Mouse (Mus musculus): ENCODE measurements around the gene Morf4l2. TPM values are rescaled to one million over a fixed set of nuclear protein-coding genes. Genes with fewer than 3 reads are reported as not detected.
"Not testable (repeated sequence)": the region's sequence is repeated elsewhere in the genome, so short reads cannot be mapped to it uniquely, and the experiment has no call there.

The Morf4l2 gene
- total RNA-seq (2015), result 95.1 and 96.8 TPM in 2 replicates
- 258 and 278 TPM in 2 replicates for total RNA-seq (2017)

DNA sequence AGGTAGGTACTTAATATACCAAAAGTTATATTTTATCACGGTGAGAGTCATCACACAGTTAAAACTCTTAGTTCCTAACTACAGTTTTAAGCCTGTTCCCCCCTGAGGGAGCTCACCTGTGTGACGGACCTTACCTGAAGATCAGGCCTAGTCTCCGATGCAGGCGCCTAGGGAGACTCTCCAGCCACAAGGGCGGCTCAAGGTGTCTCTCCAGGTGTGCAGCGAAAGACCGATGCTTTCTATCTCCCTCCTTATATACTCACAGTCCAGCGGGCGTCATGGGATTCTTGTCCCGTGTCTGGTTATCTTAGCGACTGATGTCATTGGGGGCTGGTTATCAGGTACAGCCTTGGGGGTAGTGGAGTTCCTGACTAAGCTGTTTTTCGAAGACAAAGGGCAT lies at the start of gene Morf4l2:
Gene Morf4l2, minus strand, starts transcription at position 232 of the 400 bp plus-strand sequence.
- no peak for ATAC-seq (ENCODE audit: poor library complexity, severe bottlenecking)

DNA sequence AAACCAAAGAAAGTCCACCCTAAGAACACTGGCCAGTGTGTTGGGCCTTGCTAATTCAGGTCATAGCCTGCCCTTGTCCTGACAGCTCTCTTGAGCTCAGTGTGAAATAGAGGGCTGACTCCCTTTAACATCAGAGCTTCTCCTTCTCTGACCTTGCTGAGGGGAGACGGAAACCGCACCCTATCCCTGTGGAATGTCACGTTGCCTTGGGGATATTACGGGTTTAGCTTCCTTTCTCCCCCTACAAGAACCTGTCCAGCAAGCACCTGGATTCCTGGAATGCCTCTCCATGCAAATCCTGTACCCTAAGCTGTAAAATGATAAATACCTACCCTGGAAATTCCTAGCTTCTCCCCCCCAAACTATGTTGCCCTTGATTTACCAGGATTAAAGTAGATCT lies 46.0 kb upstream of the Morf4l2 start:
- no peak for ATAC-seq (ENCODE audit: poor library complexity, severe bottlenecking)

- no peak for ATAC-seq (ENCODE audit: poor library complexity, severe bottlenecking)
Observed at GRCm38 (mm10) chrX:136780041-136780440, 36.6 kb upstream of the Morf4l2 start, which contains the start of gene Glra4. TSS of gene Glra4 (minus strand) at chrX:136780141.

DNA sequence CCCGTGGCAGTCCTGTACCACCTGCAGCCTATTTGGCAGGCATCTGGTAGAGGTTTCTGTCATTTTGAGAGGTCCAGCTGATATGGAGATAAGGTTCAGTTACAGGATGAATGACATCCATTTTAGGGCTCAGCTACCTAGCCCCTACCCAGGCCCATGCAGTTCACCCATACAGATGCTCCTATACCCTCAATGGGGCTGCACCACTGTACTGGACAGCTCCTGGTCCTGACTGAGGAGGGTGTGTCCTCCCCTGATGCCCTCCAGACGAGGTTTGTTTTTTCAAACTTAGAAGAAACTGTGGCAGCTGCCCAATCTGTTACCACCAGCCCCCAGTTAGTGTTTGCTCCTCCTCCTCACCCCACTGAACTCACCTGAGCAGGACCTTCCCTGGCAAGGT lies 35.8 kb upstream of the Morf4l2 start:
- ATAC-seq (ENCODE audit: poor library complexity, severe bottlenecking), result no peak

- no peak for ATAC-seq (ENCODE audit: poor library complexity, severe bottlenecking)
Observed at GRCm38 (mm10) chrX:136778046-136778445, 34.6 kb upstream of the Morf4l2 start.

DNA sequence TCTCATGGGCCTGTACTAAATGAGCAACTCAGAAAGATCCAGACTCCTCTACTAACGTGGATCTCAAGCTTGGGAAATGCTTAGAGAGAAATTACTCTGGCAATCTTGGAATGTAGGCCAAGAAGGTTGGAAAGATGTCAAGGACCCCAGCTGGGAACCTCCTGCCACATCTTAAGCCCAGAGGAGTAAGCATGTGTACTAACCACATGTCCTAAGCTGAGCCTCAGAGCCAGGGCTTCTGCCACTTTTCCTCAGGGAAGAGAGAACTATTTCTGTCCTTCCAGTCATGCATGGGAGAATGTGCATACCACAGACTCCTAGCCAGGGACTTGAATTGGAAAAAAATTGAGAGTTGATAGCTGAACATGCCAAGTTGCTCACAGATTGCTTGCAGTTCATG lies 29.5 kb upstream of the Morf4l2 start:
- no peak for ATAC-seq (ENCODE audit: poor library complexity, severe bottlenecking)

DNA sequence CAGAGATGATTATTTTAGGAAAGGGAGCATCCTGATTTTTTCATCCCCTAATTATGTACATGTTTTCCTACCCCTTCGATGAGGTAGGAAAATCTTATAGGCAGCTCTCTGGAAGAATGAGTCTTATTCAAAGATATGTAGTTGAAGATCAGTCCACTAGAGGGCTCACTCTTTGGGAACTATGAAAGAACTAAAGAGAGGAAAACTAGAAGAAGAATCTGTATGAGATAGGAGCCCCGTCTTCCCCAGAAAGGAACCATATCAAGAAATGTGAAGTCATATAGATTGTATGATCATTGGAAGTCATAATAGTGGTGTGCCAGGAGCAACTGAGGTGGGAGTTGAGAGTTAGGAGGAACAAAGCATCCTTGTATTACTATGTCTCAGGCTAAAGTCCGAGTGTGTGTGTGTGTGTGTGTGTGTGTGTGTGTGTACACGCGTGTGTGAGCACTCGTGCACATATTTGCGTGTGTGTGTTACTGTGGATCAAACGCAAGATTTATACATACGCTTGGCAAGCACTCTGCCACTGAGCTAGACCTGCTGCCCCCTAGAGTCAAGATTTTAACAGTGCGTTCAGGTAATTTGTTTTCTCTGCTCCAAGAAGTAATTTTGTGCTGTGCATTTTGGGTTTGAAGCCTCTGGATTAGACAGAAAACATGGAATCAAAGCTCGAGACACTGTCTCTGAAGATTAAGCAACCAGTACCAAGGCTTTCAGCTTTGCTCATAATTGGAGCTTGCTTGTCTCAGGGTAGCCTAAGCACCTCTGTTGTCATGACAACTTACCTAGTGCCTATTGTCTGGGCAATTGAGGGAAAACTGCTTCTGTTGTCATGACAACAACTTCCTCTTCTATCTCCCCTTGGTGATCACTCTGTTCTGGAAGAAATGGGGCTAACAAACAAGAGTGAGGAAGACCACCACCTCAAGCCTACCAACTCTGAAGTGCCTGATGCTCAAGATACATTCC lies 17.9 kb upstream of the Morf4l2 start:
- ATAC-seq (ENCODE audit: poor library complexity, severe bottlenecking), result peak; percentile 60

DNA sequence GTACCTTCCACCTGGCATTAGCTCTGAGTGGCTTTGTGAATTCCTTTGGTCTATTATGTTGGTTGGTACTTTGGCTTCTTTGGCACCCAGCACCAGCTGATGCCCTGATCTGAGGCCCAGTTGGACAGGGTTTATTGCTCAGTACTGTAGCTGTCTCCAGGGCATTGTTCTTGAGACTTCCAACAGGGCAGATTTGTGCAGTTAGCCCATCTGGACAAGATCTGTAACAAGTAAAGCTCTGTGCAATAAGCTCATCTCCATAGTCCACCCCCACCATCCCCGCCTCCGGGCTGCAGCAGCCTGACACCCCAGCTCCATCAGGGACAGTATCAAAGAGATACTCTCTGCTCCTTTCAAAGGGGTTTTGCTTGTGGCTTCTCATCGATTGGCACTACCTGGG lies 12.0 kb upstream of the Morf4l2 start:
- ATAC-seq (ENCODE audit: poor library complexity, severe bottlenecking), result no peak

DNA sequence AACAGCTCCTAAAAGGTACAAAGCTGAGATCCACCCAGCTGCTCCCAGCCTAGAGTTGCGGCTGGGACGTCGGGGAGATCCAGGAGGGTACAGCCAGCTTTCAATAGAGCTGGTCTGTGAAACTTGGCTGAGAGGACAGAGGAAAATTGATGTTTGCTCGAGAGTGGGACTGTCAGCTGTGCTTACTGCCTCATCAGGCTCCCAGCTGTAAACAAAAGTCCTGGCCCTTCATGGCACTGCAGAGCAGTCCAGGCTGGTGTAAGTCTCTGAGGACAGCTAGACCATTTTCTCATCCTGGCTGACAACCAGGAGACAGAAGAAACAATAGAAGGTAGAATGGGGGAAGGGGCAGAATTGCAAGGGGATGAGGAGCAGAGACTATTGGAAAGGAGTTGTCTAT lies 5.8 kb upstream of the Morf4l2 start:
- no peak for ATAC-seq (ENCODE audit: poor library complexity, severe bottlenecking)

- ATAC-seq (ENCODE audit: poor library complexity, severe bottlenecking), result no peak
Observed at GRCm38 (mm10) chrX:136744663-136745062, 1.2 kb upstream of the Morf4l2 start.

DNA sequence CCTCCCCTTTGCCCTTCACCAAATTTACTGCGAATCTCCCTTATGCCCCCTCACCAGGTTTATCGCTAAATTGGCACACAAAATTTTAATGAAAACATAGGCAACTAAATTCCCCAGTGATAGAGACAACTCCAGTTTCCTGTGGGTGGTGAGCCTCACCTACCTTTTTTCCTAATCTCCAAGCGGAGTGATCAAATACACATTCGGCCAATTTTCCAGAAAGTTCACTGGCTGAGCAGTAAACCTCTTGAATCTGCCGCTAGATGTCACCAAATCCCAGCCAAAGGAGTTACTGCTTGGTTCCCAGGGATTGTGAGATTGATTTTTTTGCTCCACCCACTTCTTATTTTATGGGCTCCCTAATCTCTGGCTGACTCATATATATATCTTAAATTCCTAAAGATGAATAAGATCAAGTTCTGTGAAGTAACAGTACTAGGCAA lies 808 bp downstream of the Morf4l2 start:
- ATAC-seq (ENCODE audit: poor library complexity, severe bottlenecking), result peak; percentile 14; the same call in 1 of the 2 replicates

DNA sequence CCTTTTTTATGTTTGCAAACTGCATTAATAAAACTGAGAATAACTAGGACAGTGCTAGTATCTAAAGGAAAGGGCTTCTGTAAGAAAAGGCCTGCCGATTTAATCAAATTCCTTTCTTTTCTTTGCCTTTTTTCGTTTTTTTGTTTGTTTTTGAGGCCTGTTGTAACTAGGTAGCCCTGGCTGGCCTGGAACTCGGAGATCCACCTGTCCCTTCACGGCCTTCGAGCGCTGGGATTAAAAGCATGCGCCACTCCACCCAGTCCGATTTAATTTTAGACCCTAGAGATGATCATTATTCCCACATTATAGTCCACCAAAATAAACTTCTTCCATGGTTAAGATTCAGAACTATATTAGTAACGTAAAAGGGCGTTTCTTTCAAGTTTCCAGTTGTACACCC lies 1.2 kb downstream of the Morf4l2 start:
- no peak for ATAC-seq (ENCODE audit: poor library complexity, severe bottlenecking)

DNA sequence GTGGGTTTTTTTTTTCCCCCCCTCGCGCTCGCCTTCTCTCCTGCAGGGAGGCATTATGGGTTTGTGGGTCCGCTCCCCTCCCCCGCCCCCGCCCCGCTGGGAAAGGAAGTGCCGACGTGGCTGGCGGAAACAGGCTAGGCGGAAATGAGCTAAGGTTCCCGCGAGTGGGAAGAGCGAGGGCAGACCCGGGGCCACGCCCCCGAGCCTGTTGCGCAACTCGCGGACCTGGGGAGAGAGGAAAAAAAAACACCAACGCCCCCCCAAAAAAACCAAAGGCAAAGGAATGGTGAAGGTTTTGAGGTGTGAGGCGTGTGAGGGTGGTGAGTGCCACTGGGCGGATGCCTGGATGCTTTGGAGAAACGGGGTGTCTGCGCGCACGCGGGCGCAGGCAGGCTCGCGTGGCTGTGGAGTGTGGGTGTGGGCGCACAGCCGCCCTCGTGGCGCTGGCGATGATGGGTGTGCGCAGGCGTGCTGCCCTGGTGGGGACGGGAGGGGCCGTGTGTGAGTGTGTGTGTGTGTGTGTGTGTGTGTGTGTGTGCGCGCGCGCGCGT lies 1.8 kb downstream of the Morf4l2 start:
- peak; percentile 61 for ATAC-seq (ENCODE audit: poor library complexity, severe bottlenecking)

- peak; percentile 84 for ATAC-seq (ENCODE audit: poor library complexity, severe bottlenecking)
Observed at GRCm38 (mm10) chrX:136740791-136741650, 2.5 kb downstream of the Morf4l2 start.

GRCm38 (mm10) chrX:136740087-136740790 lies 3.3 kb downstream of the Morf4l2 start:
- ATAC-seq (ENCODE audit: poor library complexity, severe bottlenecking), result no peak

DNA sequence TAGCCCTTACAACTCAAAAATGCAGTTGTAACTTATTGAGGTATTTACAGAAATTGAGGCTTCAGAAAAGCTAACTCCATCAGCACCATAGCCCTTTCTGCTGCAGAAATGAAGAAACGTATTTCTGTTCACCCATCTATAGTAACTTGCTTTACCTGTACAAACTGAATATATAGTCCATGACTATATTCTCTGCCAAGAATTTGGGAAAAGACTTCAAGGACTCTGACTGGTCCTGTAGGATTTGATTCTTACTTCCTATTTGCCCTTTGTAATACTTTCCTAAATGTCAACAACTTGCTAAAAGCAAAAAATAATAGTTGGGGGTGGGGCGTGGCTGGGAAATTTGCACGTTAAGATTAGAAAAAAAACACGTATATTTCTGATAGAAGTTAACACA lies 11.5 kb downstream of the Morf4l2 start:
- no peak for ATAC-seq (ENCODE audit: poor library complexity, severe bottlenecking)

DNA sequence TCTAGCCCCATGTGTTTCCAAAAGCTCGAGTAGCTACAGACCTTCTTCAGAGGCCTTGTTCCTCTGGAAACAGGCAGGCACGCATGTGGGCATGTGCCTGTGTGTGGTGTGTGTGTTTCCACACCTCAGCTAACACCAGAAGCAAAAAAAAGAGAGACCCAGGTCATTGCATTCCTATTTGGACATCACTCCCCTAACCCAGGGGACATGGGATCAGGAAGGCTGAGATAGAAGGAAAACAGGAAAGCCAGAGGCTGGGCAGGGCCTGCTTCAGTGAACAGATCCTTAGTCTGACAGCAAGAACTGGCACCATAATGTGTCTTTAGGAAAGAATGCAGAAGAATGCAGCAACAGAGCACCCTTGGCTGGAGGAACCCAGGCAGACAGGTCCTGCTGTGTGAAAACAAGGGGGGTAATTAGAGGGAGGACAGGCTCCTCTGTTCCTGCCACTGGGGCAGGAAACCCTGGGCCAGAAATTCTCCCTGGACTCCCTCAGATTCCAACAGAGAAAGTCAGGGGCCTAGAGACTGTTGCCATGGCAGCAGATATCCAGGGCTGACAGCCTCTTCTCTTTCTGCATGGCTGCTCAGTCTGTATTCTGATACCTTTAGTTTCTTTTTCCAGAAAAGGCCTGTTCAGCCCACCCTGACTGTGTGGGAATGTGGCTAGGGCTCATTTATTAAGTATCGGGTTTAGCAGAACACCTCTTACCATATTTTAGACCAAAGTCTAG lies 28.6 kb downstream of the Morf4l2 start:
- not testable (repeated sequence) for ATAC-seq (ENCODE audit: poor library complexity, severe bottlenecking)

- no peak for ATAC-seq (ENCODE audit: poor library complexity, severe bottlenecking)
Observed at GRCm38 (mm10) chrX:136708782-136709181, 34.7 kb downstream of the Morf4l2 start.

- ATAC-seq (ENCODE audit: poor library complexity, severe bottlenecking), result peak; percentile 75
Observed at GRCm38 (mm10) chrX:136708168-136708681, 35.3 kb downstream of the Morf4l2 start.
